Mouse (Mus musculus) cerebellum, adult 2 months (tissue): ENCODE measurements around the gene Fah. TPM values are rescaled to one million over a fixed set of nuclear protein-coding genes. Genes with fewer than 3 reads are reported as not detected.

ENCODE experiments used
- DNase-seq, 2 experiments: peaks; one replicate each; pipeline ENCODE4 v3.0.0; 2021
- H3K27ac ChIP-seq: fragments of 200-500 bp; 2 replicates; pipeline ENCODE4 v1.5.1; 2012; ENCODE audit warnings: low read length, control low read depth, inconsistent platforms; ENCODE audit not compliant: insufficient read depth
- H3K27me3 ChIP-seq: fragments of 200-500 bp; 2 replicates; pipeline ENCODE4 v1.6.1; 2012; ENCODE audit warnings: inconsistent platforms, mild to moderate bottlenecking, low read length, moderate library complexity; ENCODE audit not compliant: control insufficient read depth, insufficient read depth
- H3K4me1 ChIP-seq: fragments of 200-500 bp; 2 replicates; pipeline ENCODE4 v1.6.1; 2011; ENCODE audit warnings: low read length; ENCODE audit not compliant: control insufficient read depth, insufficient read depth
- H3K4me3 ChIP-seq: fragments of 200-500 bp; replicated peaks from 2 replicates; pipeline ENCODE3; 2011; ENCODE audit warnings: mild to moderate bottlenecking, low read depth, low read length, control low read depth; ENCODE audit not compliant: insufficient read depth
- CTCF ChIP-seq: fragments of 200-500 bp; IDR thresholded peaks from 2 replicates; pipeline ENCODE4 v1.5.1; 2011; ENCODE audit warnings: low read depth, mild to moderate bottlenecking, control low read depth, low read length, moderate library complexity, borderline replicate concordance; ENCODE audit not compliant: insufficient read depth
- POLR2A ChIP-seq: fragments of 200-500 bp; IDR thresholded peaks from 2 replicates; pipeline ENCODE4 v1.6.1; 2011; ENCODE audit warnings: low read length, control low read depth, borderline replicate concordance; ENCODE audit not compliant: insufficient read depth
- whole genome bisulfite sequencing: fragments of 180-500 bp; shearing (Covaris S2); methylation state at CpG from one replicate; pipeline ENCODE4 v1.1.7; 2018; 5-methylcytosine and 5-hydroxymethylcytosine counted together
- polyA plus RNA-seq: library from polyadenylated mRNA; depleted of rRNA; stranded (reverse); fragments of >200 nt; gene quantifications from 2 replicates; pipeline ENCODE4 v1.2.3, GENCODE M21; 2012

Fah gene
- polyA plus RNA-seq, 1 experiment = 52.7 TPM

DNA sequence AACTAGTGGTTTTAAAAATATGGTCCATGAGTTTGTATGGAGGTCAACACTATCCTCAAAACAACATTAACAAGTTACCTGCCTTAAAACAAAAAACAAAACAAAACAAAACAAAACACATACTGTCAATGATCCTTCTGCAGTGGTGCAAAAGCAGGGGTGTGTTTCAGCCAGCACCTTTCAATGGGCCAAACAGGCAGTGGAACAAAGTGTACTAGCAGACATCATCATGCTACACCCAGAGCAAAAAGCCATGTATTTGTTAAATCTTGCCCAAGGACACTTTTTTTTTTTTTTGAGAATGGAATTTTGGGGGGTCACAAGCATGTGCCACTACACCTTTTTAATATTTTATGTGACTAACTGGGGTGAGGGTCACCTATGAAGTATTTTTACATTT lies 30.4 kb upstream of the Fah start:
- Histone ChIP-seq H3K27me3 (no peaks in the 10 kb centered on the region), H3K4me1 (no peaks in the 10 kb centered on the region), H3K4me3 (no peak overlapping the region), H3K27ac (no peak overlapping the region)
- TF ChIP-seq CTCF = no peak
- TF ChIP-seq POLR2A = no peak
- no peak for DNase-seq

DNA sequence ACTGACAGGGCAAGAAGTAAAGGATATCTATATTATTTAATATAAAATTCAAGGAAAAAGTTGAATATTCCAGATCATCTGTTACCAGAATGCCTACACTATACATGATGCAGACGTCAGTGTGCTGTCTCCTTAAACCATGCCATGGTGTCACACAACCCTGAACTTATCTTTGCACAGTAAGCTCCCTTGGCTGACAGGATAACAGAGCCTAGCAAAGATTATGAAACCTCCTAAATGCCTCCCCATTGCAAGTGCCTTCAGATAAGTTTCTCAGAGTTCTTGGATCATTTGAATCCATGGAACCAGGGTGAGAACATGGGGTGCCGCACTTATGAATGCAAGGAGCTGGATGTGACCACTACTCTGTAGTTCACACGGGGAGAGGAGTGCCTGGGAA lies 25.4 kb upstream of the Fah start:
- DNase-seq = no peak
- Histone ChIP-seq H3K4me3 (no peak overlapping the region), H3K27ac (no peak overlapping the region), H3K27me3 (no peaks in the 10 kb centered on the region), H3K4me1 (no peaks in the 10 kb centered on the region)
- TF ChIP-seq POLR2A (no peak), CTCF (no peak)
- 89% methylated on average over 3 of the region's 3 CpGs for WGBS

DNA sequence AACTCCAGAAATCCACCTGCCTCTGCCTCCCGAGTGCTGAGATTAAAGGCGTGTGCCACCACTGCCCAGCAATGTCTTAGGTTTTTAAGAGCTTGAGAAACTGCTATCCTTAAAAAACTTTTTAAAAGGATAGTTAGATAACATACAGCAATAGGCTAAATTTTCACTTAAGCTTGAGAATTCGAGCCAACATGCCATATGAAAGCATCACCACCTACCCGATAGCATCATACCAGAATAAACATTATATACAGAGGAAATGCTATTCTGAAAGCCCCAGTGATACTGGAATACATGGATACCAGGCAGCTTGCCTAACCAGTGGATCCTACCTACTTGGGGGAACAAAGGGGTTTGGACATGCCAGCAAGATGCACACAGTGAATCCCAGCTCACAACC lies 17.2 kb upstream of the Fah start:
- no peak for DNase-seq
- Histone ChIP-seq H3K4me1 (no peaks in the 10 kb centered on the region; the same call in 1 of the 2 replicates), H3K27me3 (no peaks in the 10 kb centered on the region), H3K4me3 (no peak overlapping the region), H3K27ac (no peak overlapping the region)
- TF ChIP-seq CTCF (no peak), POLR2A (no peak)
- 96% methylated on average over 4 of the region's 4 CpGs for WGBS

DNA sequence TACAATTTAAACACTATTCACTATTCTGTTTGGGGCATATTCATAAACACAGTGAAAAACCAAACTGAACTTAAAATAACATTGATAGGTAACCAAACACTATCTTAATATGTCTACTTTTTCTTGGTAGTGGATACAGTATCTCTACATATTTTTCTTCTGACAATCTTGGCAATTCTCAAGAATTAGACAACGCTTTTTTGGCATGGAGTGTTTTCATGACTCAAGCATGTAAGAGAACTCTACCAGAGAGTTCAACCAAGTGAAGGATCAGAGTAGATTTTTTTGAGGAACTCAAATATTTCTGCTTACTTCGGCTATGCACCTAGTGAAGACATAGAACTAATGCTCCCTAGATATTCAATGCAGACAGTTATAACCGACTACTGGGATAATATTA lies 14.4 kb upstream of the Fah start:
- no peak for DNase-seq
- 94% methylated on average over 3 of the region's 3 CpGs for WGBS
- TF ChIP-seq POLR2A (no peak), CTCF (no peak)
- Histone ChIP-seq H3K4me1 (no peaks in the 10 kb centered on the region; the same call in 1 of the 2 replicates), H3K4me3 (no peak overlapping the region), H3K27ac (no peak overlapping the region), H3K27me3 (no peaks in the 10 kb centered on the region)

DNA sequence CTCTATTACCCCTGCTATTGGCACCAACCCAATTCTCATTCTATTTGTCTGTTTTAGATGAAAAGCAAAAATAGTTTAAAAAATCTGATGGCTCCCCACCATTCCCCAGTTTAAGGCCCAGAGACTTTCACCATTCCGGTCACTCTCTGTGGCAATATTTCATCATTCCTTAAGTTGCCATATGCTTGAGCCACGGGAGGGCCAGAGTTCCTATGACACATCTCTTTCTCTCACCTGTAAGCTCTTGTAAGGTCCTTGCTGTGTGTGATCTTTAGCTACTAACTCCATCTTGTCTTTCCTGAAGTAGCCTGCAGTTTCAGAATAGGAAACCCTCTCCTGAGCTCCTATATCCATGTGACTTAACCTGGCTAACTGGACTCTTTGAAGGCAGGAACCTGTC lies 12.4 kb upstream of the Fah start:
- Histone ChIP-seq H3K27ac (no peak overlapping the region), H3K27me3 (no peaks in the 10 kb centered on the region), H3K4me1 (no peaks in the 10 kb centered on the region; the same call in 1 of the 2 replicates), H3K4me3 (no peak overlapping the region)
- TF ChIP-seq CTCF (no peak), POLR2A (no peak)
- 14% methylated on average over 2 of the region's 2 CpGs for WGBS
- DNase-seq = peak; percentile 50 to 66

DNA sequence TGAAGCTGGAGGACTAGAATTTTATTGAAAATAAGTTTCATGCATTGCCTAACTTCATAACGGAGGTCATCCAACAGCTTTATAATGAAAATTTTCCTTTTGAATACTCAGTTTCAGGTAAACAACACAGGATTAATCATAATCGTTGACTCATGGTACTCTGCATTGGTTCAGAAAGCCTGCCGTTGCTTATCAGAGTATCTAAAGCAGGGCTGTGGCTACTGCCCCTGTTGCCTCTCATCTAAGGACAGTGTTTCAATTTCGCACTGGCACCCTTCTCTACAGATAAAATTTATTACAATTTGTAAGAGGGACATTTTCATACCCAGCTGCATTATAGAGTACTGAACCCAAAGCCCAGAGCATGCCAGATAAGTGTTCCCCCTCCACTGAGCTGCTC lies 5.9 kb upstream of the Fah start:
- no peak overlapping the region for H3K27ac ChIP-seq
- WGBS = 94% methylated on average over 4 of the region's 4 CpGs

DNA sequence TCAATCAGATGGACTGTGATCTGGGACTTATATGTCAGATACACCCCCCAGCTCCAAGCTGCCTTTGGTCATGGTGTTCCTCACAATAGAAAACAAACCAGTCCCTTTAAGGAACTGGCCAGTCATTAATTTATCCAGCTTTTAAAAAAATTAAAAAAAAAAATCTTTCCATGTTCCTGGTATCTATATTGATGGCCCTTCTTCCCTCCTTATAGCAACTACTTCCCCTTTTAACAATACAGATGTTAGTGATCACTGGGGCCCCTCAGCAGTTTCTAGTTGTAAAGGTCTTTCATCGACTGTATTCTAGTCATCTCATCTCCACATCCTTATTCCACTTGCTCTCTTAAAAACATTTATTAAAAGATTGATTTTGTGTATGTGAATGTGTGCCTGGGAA lies 5.1 kb upstream of the Fah start:
- DNase-seq = no peak
- Histone ChIP-seq H3K4me1 (no peaks in the 10 kb centered on the region), H3K27ac (no peak overlapping the region), H3K4me3 (no peak overlapping the region), H3K27me3 (no peaks in the 10 kb centered on the region)
- TF ChIP-seq CTCF (no peak), POLR2A (no peak)
- 96% methylated on average over 1 of the region's 1 CpGs for WGBS

More for the DNA sequence above, 5.9 kb upstream of the Fah start:
- Histone ChIP-seq H3K4me3 (no peak overlapping the region), H3K27me3 (no peaks in the 10 kb centered on the region), H3K4me1 (no peaks in the 10 kb centered on the region)
- no peak for DNase-seq
- TF ChIP-seq POLR2A (no peak), CTCF (no peak)

DNA sequence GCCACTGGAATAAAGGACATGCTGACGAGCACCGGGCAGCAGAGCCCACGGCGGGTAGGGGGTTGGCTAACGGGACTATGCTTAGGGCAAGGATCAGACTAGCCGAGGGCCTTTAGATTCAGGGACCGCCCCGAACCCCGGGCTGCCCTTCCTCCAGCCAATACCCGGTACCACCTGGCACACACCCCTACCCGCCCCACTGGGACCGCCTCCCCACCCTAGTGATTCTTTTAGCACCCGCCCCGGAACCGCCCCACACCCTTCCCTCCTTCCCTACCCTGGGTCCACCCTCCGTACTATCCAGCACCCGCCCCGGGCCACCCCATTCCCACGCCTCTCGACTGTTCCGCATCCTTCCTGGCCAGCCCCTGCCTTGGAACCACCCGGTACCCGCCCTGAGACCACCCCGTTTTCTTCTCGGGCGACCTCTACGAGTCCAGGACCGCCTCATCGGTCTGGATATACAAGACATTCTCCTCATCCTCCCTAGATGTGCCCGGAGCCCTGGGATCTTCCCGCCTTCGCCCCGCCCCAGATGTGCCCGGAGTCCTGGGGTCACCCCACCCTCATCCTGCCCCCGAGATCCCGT lies 724 bp downstream of the Fah start:
- TF ChIP-seq CTCF = no peak
- H3K27me3 ChIP-seq = no peaks in the 10 kb centered on the region
- peak overlapping the region; percentile 98 for H3K4me3 ChIP-seq
- H3K4me1 ChIP-seq = peaks cover 3% of the 10 kb centered on the region; the same call in 1 of the 2 replicates
- WGBS = 1% methylated on average over 33 of the region's 36 CpGs
- peak overlapping the region; percentile 84 for H3K27ac ChIP-seq
- peak; percentile 79 to 81 for DNase-seq
